Mouse (Mus musculus) forebrain, embryonic 14.5 days (tissue): ENCODE results near the gene Map4k4. TPM values are rescaled to one million over a fixed set of nuclear protein-coding genes. Genes with fewer than 3 reads are reported as not detected.

Experiments
- ATAC-seq: fragments of 200-750 bp; cut with Nextera tagmentation; 2 replicates; pipeline ENCODE4 v1.8.0; 2017; ENCODE audit warnings: mild to moderate bottlenecking, moderate library complexity
- DNase-seq: peaks from one replicate; pipeline ENCODE4 v3.0.0-alpha.2; 2015; ENCODE audit warnings: low spot score
- H3K27ac ChIP-seq: fragments of 300-500 bp; sonication (generic); 2 replicates; pipeline ENCODE4 v1.5.1; 2014; ENCODE audit warnings: low read depth, mild to moderate bottlenecking, control low read depth, low read length, moderate library complexity
- H3K27me3 ChIP-seq: fragments of 300-500 bp; sonication (generic); replicated peaks from 2 replicates; pipeline ENCODE4 v1.6.1; 2014; ENCODE audit warnings: low read length, control low read depth, mixed read lengths; ENCODE audit not compliant: control insufficient read depth, insufficient read depth
- H3K36me3 ChIP-seq: fragments of 300-500 bp; sonication (generic); 2 replicates; pipeline ENCODE4 v1.6.1; 2014; ENCODE audit warnings: low read length, control low read depth; ENCODE audit not compliant: control insufficient read depth, insufficient read depth
- H3K4me1 ChIP-seq: fragments of 300-500 bp; sonication (generic); 2 replicates; pipeline ENCODE4 v1.6.1; 2014; ENCODE audit warnings: antibody characterized with exemption, low read length, control low read depth; ENCODE audit not compliant: control insufficient read depth, insufficient read depth
- H3K4me2 ChIP-seq: fragments of 300-500 bp; sonication (generic); 2 replicates; pipeline ENCODE4 v1.6.1; 2014; ENCODE audit warnings: mild to moderate bottlenecking, control low read depth, low read length
- H3K4me3 ChIP-seq: fragments of 300-500 bp; sonication (generic); 2 replicates; pipeline ENCODE4 v1.5.1; 2014; ENCODE audit warnings: low read depth, low read length, control low read depth
- H3K9ac ChIP-seq: fragments of 300-500 bp; sonication (generic); 2 replicates; pipeline ENCODE4 v1.6.1; 2014; ENCODE audit warnings: mild to moderate bottlenecking, low read length, control low read depth, moderate library complexity
- H3K9me3 ChIP-seq: fragments of 300-500 bp; sonication (generic); replicated peaks from 2 replicates; pipeline ENCODE4 v1.6.1; 2016; ENCODE audit warnings: low read length, control low read depth, mixed read lengths; ENCODE audit not compliant: control insufficient read depth
- WGBS: fragments of 180-500 bp; shearing (Covaris S2); extraction: QIAGEN DNeasy Blood & Tissue Kit; methylation state at CpG from one replicate; pipeline ENCODE4 v1.1.7; 2014; 5-methylcytosine and 5-hydroxymethylcytosine counted together
- polyA plus RNA-seq: library from polyadenylated mRNA; unstranded; fragments of >200 nt; fragmentation: Nextera tagmentation; extraction: Ambion mirVana; gene quantifications from 2 replicates; pipeline ENCODE4 v1.2.1, GENCODE M21; 2014

Map4k4 gene
- polyA plus RNA-seq, 1 experiment from 2014 or later: 29.2 TPM

DNA sequence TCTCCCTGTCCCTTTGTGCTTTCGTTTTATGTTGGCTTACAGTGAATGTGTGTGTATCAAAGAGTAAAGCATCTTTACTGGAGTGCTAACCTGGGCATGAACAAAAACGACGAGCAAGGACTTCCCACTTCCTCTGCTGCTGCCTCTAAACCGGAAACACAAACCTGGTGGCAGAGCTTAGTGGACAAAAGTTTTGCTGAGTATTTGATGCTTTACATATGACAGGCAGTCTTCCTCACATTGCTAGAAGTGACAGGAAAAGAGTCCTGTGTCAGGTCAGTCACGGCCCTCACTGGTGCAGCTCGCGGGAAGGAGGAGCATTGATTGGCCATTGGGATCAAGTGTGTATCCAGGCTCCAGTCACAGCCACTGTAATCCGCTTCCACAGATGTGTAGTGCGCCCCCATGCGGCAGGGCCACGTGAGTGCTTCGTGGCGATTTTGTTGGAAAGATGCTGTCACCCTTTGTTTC is 35.7 kb downstream of the Map4k4 start:
- H3K4me2 ChIP-seq: peak overlapping the region; percentile 43
- H3K4me1 ChIP-seq: peaks cover 66% of the 10 kb centered on the region
- peak overlapping the region; percentile 16 for H3K4me3 ChIP-seq
- H3K9ac ChIP-seq: no peak overlapping the region
- DNase-seq (peak; percentile 74), ATAC-seq (peak; percentile 64)
- H3K27ac ChIP-seq: peak overlapping the region; percentile 33; the same call in 1 of the 2 replicates
- H3K27me3 ChIP-seq: no peaks in the 10 kb centered on the region
- H3K9me3 ChIP-seq: no peaks in the 10 kb centered on the region
- under 1% methylated on average over 13 of the region's 13 CpGs for WGBS
- H3K36me3 ChIP-seq: 0 out of 2 replicates have a peak, but pooled peaks cover 2% of the 10 kb centered on the region

DNA sequence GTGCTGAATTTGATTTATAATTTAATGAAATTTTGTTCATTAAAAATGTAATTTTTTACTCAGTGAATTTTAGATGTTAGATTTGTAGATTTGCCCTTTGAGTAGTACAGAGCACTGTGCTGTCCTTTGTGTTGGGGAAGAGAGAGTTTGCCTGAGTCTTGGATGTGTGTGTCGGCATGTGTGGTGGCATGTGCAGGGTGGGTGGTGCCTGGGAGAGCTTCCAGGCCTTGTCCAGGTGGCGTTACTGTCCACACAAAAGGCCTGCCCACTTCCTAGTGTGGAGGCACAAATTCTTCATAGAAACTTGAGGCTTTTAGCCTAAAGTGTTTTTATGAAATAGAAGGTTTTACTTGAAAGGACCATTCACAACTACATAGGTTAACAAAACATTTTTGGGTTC is 36.2 kb downstream of the Map4k4 start:
- Histone ChIP-seq H3K36me3 (0 out of 2 replicates have a peak, but pooled peaks cover 2% of the 10 kb centered on the region), H3K4me3 (no peak overlapping the region), H3K9me3 (no peaks in the 10 kb centered on the region), H3K4me2 (peak overlapping the region; percentile 43; the same call in 1 of the 2 replicates), H3K27ac (no peak overlapping the region), H3K9ac (no peak overlapping the region), H3K4me1 (peaks cover 67% of the 10 kb centered on the region), H3K27me3 (no peaks in the 10 kb centered on the region)
- ATAC-seq (no peak), DNase-seq (no peak)
- WGBS: 38% methylated on average over 2 of the region's 2 CpGs

DNA sequence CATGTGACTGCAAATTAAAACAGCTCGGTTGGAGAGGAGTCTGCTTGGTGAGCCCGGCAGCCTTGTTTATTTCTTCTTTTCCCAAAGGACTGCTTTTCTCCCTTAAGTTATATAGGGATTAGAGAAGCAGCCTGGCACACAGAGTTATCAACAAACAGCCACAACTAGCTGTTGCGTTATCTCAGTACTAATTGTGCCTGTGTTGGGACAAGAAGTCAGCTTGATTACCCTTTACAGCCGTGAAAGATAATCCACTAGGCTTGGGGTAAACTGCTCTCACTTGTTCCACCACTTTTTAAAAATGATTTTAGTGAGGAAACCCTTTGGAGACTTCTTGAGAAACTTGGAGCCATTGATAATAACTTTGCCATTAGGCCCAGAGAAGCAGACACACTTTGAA is 36.9 kb downstream of the Map4k4 start:
- 26% methylated on average over 4 of the region's 4 CpGs for WGBS
- Histone ChIP-seq H3K9me3 (no peaks in the 10 kb centered on the region), H3K4me2 (no peak overlapping the region), H3K27ac (no peak overlapping the region), H3K27me3 (no peaks in the 10 kb centered on the region), H3K9ac (no peak overlapping the region), H3K4me1 (peaks cover 67% of the 10 kb centered on the region), H3K36me3 (0 out of 2 replicates have a peak, but pooled peaks cover 2% of the 10 kb centered on the region), H3K4me3 (no peak overlapping the region)
- no peak for ATAC-seq
- no peak for DNase-seq

DNA sequence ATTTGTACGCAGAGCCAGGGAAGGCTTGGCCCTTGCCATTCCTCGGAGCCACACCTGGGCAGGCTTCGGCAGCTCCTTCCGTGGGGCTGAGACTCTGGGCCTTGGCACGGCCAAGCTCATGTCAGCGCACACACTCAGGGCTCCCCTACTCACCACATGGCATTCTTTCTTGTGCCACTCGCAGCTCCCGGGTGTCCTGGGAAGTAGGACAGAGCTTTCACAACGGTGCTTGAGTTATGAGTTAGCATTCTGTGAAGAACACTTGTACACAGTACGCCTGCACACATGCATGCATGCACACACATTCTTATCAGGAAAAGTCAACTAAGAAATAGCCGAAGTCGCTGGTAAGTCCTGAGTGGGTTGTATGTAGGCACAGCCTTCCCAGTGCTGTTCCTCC is 38.7 kb downstream of the Map4k4 start:
- H3K27me3 ChIP-seq: no peaks in the 10 kb centered on the region
- no peak overlapping the region for H3K4me2 ChIP-seq
- no peak for DNase-seq
- H3K9me3 ChIP-seq: no peaks in the 10 kb centered on the region
- 85% methylated on average over 12 of the region's 12 CpGs for WGBS
- H3K9ac ChIP-seq: no peak overlapping the region
- H3K4me3 ChIP-seq: no peak overlapping the region
- H3K27ac ChIP-seq: no peak overlapping the region
- ATAC-seq: no peak
- peaks cover 72% of the 10 kb centered on the region for H3K4me1 ChIP-seq
- H3K36me3 ChIP-seq: no peaks in the 10 kb centered on the region

DNA sequence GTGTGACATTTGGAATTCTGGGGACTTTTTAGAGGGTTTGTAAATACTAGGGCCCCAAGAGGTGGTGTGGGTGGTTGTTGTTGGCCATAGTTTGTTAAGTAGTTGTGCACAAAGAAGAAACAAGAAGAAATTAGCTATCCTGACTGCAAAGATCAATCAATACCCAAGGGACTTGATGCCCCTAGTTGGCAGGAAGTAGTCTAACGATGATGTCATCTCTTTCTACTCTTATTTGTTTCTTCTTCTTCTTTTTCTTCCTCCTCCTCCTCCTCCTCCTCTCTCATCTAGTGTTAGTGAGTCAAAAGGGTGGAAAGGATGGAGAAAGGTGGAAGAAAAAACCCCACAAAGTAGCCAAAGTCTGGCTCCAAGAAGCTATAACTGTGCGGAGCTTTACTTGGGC is 39.6 kb downstream of the Map4k4 start:
- ATAC-seq (no peak), DNase-seq (no peak)
- Histone ChIP-seq H3K4me2 (no peak overlapping the region), H3K9ac (no peak overlapping the region), H3K27ac (no peak overlapping the region), H3K9me3 (no peaks in the 10 kb centered on the region), H3K4me1 (peaks cover 72% of the 10 kb centered on the region), H3K4me3 (no peak overlapping the region), H3K36me3 (no peaks in the 10 kb centered on the region), H3K27me3 (no peaks in the 10 kb centered on the region)
- 86% methylated on average over 2 of the region's 2 CpGs for WGBS

DNA sequence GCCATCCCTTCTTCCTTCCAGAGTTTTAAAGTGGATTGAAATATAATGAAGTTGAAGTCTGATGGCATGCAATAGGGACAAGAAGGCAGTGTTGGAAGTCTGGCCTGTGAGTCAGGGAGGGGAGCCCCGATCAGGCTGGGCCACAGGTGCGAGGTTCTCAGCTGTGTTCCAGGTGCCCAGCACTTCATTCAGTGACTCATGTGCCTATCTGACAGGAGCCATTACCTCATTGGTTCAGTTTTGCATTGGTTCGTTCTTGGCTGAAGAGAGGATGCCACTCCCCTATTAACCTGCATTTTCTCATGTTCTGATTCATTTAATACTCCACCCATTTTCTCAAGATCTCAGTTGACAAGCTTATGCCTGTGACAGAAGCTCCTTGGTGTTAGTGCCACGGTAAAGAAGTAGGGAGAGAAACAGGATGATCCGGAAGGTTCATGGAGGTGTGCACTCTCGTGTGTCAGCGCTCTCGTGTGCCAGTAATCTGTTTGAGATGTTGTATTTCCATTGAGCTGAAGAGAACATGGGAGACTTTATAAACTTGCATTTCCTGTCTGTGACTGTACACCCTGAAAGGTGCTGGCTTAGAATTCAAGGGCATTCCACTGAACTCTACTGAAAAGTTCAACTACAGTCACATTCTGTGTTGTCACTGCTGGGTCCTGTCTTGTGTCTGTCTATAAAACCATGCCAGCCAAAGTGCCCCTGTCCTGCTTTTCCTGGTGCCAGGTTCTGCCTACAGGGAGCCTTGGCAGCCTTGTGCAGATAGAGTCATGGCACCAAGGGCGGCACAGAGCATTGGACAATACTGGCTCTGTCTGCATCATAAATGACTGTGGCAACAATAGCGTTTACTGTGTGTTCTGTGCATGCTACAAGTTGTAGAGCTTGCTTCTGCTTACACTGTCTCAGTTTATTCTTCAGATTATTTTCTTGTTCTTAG is 40.8 kb downstream of the Map4k4 start:
- no peak for ATAC-seq
- Histone ChIP-seq H3K27ac (peak overlapping the region; percentile 72), H3K9ac (no peak overlapping the region; the same call in 1 of the 2 replicates), H3K9me3 (no peaks in the 10 kb centered on the region), H3K4me1 (peaks cover 78% of the 10 kb centered on the region), H3K4me3 (no peak overlapping the region), H3K27me3 (no peaks in the 10 kb centered on the region), H3K4me2 (peak overlapping the region; percentile 34), H3K36me3 (no peaks in the 10 kb centered on the region)
- peak; percentile 56 for DNase-seq
- WGBS: 55% methylated on average over 10 of the region's 10 CpGs

DNA sequence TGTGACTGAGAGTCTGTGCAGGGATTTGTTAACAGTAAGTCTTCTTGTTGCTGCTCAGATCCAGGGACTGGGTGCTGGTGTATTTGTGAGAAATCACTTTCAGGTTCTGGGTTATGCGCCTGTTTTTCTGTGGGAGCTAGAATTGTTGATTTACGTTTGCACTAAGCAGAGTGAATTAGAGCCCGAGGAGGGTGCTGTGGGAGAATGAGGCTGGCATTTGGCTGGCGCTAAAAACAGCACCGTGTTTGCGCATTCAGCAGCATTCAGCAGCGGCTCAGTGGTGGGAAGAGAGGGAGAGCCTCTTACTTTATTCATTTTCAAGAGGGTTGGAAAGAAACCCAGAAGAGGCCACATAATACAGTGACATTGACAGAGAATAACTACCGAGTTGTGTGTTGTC is 42.2 kb downstream of the Map4k4 start:
- Histone ChIP-seq H3K4me2 (peak overlapping the region; percentile 34), H3K9ac (peak overlapping the region; percentile 26; the same call in 1 of the 2 replicates), H3K27ac (peak overlapping the region; percentile 72), H3K27me3 (no peaks in the 10 kb centered on the region), H3K4me3 (no peak overlapping the region), H3K4me1 (peaks cover 84% of the 10 kb centered on the region), H3K9me3 (no peaks in the 10 kb centered on the region), H3K36me3 (no peaks in the 10 kb centered on the region)
- DNase-seq (peak; percentile 76), ATAC-seq (no peak)
- WGBS: 4% methylated on average over 8 of the region's 8 CpGs

DNA sequence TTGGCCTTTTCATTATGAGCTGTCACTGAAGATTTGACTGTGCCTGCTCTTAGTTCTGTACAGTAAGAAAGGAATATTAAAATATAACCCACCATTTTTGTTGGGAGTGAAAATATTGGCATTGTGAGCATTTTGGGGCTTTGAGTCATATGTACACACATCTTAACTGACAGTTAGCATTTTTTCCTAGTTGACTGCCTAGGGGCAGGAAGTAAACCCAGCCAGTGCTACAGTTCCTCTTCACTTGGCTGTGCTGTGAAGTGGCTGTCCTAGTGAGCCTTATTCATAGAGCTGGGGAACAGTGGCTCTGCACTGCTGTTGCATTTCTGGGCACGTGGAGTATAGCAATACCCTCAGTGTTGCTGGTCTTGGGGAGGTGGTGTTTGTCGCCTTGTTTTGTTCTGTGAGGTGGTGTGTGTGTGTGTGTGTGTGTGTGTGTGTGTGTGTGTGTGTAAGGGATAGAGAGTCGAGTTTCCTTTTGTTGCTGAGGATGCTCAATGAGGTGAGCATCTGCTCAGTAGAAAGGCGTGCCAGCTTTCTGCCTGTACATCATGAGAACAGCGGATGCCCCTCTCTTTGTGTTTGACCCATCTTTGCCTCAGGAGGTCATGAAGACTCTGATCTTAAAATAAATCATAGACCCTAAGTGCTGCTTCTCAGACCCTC is 43.7 kb downstream of the Map4k4 start:
- no peaks in the 10 kb centered on the region for H3K36me3 ChIP-seq
- H3K9me3 ChIP-seq: no peaks in the 10 kb centered on the region
- peak overlapping the region; percentile 49; the same call in 1 of the 2 replicates for H3K27ac ChIP-seq
- 27% methylated on average over 5 of the region's 5 CpGs for WGBS
- no peaks in the 10 kb centered on the region for H3K27me3 ChIP-seq
- no peak overlapping the region for H3K9ac ChIP-seq
- H3K4me2 ChIP-seq: no peak overlapping the region
- H3K4me1 ChIP-seq: peaks cover 87% of the 10 kb centered on the region
- H3K4me3 ChIP-seq: no peak overlapping the region
- DNase-seq: no peak
- no peak for ATAC-seq
